Mouse (Mus musculus): ENCODE results near the gene Scfd1. TPM values are rescaled to one million over a fixed set of nuclear protein-coding genes. Genes with fewer than 3 reads are reported as not detected.

The Scfd1 gene
- 10 to 100 TPM; 37.9 to 43.9 (median 42.1) TPM for total RNA-seq (2022)

GRCm38 (mm10) chr12:51377003-51377887, at the start of gene Scfd1:
Scfd1 (plus strand) TSS chr12:51377510.
- DNase-seq (ENCODE audit: low spot score in 2 of 2): peak; percentile 87 to 92

DNA sequence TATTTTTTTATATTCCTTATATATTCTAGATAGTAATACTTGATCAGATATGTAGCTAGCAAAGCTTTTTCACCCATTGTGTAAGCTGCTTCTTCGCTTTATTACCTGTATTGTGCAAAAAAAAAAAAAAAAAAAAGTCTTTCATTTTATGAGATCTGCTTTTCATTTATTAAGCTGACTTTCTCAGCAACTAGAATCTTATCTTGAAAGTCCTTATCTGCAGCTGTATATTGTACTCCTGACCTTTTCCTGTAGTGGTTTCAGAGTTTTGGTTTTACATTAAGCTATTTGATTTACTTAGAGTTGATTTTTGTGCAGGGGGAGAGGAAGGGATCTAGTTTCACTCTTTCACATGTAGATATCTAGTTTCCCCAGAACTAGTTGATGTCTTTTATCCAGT, 40.3 kb upstream of the Scfd1 start:
- DNase-seq (ENCODE audit: low spot score in 2 of 2): no peak

DNA sequence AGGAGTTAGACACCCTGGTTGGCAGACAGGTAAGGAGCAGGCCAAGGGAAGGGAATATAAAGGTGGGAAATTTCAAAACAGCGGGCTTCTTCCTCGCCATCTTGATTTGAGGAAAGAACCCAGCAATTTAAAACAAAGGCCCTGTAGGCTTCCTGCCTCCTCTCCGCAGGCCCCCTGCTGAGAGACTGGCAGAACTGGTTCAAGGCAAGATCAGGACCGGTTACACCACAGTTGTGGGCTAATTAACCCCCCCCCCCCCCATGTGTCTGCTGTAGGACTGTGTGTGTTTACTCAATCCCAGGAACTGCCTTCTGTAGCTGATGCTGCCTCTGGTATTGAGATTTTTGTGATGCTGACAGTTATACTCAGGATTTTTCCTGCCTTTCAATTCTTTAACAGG, 31.2 kb upstream of the Scfd1 start:
- no peak for DNase-seq (ENCODE audit: low spot score in 2 of 2)

- DNase-seq (ENCODE audit: low spot score in 2 of 2): peak; percentile 66 to 77
Observed at GRCm38 (mm10) chr12:51347988-51348697, 29.2 kb upstream of the Scfd1 start, which contains the start of gene G2e3. G2e3 (plus strand) TSS chr12:51348061.

DNA sequence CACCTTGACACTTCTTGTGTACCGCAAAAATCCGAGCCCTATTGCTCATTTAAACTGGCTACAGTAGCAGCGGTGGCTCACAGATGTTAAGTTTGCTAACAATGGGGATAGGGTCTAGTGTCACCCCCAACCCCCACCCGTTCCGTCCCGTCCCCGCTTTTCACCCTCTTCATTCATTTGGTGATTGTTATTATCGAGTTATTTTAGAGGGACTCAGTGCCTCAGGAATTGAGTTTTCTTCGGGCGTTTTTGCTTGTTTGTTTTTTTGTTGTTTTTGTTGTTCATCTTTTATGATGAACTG, 28.7 kb upstream of the Scfd1 start:
- no peak for DNase-seq (ENCODE audit: low spot score in 2 of 2)

DNA sequence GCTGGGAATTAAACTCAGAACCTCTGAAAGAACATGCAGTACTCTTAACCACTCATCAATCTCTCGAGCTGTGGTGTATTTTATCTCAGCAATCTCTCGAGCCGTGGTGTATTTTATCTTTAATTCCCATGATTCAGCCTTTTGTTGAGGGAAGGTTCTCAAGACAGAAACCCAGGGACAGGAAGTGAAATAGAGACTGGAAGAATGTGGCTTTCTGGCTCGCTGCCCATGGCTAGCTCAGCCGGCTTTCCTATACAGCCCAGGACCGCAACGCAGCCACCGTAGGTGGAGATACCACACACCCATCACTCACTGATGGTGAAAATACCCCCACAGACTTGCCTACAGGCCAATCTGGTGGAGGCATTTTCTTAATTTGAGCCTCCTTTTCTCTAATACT, 22.0 kb upstream of the Scfd1 start:
- DNase-seq (ENCODE audit: low spot score in 2 of 2): no peak

GRCm38 (mm10) chr12:51361294-51361693, 16.0 kb upstream of the Scfd1 start:
- no peak for DNase-seq (ENCODE audit: low spot score in 2 of 2)

DNA sequence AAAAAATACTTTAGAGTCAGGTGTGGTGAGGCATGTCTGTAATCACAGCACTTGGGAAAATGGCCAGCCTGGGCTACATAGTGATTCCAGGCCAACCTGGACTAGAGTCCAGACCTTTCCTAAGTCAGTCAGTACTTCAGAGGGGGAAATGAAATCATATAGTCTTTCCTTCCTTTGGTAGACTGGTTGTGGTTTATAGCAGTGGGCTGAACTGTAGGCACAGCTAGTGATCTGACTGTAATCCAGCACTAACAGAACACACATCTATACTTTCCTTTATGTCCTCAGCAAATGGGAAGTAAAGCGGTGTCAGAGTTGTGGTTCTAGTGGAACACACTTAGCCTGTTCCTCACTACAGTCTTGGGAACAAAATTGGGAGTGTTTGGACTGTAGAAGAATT, 14.4 kb upstream of the Scfd1 start:
- no peak for DNase-seq (ENCODE audit: low spot score in 2 of 2)

DNA sequence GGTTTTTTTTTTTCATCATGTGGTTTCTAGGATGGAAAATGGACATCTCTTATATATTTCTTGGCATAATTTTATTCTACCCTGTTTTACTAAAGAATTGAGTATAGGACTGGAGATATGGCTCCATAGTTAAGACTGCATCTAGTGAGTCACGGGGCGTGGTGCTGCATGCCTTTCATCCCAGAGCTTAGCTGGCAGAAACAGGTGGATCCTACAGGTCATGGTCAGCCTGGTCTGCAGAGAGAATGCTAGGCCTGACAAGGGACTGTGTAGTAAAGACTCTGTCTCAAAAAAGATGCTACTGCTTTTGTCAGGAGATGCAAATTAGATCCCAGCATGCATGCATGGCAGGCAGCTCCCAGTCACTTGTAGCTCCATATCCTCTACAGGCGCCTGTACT, 8.8 kb upstream of the Scfd1 start:
- no peak for DNase-seq (ENCODE audit: low spot score in 2 of 2)

DNA sequence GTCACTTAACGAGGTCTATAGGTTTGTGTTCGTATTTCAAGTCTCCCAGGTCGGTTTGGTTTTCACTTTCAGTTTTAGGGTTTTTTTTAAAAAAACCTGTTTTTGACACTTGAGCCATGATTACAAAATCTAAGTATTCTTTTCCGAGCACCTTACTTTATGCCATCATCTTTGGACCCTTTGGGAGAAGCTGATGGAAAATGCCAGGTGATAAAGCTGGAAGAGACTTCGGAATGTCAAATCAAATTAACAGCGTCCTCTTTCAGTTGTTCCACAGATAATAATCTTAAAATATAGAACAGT, 529 bp downstream of the Scfd1 start:
- no peak for DNase-seq (ENCODE audit: low spot score in 2 of 2)

GRCm38 (mm10) chr12:51399871-51400270, 22.6 kb downstream of the Scfd1 start:
- DNase-seq (ENCODE audit: low spot score in 2 of 2): no peak

DNA sequence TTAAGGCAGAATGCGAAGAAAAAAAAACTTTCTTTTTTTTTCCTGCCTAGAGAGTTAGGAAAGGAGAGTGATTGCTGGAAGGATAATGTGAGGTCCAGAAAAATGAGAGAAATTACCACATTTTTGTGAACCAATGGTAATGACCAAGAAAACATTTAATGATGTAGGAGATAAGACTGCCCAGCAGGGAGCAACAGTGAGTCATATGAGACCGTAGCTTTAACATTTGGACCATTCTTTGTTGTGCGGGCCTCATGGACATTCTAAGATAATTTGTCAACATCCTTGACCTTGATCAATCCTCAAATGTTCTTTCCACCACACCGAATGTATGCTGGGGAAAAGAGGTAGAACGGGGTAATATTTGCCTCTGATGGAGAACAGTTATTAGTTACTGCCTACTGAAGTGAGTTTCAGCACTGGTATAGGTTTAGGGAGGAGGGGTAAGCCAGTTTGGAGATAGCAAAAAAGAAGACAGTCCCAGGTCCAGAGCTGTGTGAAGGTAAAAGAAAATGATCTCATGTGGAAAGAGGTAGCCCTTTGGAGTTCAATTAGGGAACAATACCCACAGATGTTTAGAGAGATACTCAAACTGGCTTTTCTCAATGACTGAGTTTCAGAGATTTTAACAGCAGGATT, 24.9 kb downstream of the Scfd1 start:
- DNase-seq (ENCODE audit: low spot score in 2 of 2): no peak

DNA sequence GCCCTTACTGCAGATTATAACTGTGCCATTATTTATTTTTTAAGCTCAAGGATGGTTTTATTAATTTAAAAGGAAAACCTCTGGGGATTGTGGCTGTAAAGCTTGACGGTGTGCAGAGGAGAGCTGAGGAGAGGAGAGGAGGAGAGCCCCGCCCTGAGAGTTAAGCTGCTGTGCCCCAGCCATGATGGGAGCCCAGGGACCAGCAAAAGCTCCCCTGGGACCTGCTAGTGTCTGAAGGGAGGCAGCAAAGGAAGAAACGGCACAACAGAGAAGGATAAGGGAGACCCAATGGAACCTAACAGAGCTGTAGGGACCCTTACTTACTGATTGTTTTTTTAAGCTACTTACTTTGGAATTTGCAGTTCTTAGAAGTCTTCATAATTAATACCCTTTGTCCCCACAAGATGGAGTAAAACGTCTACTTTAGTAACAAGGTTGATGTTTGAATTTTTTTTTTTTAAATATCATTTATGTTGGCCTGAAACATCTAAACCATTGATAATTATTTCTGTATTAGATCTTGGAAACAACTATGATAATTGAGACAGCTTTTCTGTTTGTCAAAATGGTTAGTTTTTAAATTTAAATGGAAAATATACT, 26.8 kb downstream of the Scfd1 start:
- DNase-seq (ENCODE audit: low spot score in 2 of 2): no peak

DNA sequence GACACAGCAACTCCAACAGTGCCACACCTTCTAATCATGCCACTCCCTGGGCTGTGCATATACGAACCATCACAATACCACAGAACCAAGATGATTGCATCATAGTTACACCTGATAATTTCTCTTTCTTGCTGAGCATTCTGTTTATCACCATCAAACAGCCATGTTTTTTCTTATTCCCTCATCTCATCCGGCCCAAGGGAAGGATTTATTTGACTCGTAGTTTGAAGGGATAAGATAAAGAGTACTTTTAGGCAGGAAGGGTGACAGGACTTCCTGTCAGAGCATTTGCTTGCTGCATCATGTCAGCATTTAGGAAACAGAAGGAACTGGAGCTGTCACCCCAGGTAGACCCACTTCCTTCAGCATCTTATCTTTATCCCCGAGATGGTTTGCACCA, 34.1 kb downstream of the Scfd1 start:
- DNase-seq (ENCODE audit: low spot score in 2 of 2): no peak

DNA sequence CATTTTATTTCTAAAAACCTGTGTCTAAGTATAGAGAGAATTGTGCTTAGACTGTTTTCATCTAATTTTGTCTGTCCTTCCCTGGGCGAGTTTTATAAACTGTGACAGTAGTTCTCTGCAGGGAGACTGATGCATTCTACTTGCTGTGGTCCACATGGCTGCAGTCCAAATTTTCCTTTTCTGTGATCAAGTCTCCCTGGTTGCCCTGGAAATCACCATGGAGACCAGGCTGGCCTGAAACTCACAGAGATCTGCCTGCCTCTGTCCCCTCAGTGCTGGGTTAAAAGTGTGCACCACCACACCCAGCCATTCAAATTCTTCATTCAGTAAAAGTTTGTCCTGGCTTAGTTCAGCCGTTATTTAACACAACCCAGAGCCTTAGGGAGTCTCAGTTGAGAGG, 60.2 kb downstream of the Scfd1 start:
- DNase-seq (ENCODE audit: low spot score in 2 of 2): no peak

DNA sequence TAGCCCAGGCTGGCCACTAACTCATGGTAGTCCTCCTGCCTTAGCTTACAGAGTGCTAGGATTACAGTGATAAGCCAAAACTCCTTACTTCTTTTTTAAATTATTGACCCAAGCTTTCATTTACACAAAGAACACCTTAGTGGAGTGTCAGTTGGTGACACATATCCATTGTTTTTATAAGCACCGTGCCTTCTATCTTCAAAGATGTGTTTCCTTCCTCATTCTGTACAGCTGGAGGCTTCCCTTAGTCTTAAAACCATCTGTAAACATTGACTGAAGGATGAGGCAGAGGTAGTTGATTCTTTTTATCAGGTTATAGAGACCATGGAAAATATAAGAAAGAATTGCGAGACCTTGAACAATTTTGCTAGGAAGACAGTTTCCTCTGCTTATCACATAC, 61.0 kb downstream of the Scfd1 start:
- no peak for DNase-seq (ENCODE audit: low spot score in 2 of 2)

DNA sequence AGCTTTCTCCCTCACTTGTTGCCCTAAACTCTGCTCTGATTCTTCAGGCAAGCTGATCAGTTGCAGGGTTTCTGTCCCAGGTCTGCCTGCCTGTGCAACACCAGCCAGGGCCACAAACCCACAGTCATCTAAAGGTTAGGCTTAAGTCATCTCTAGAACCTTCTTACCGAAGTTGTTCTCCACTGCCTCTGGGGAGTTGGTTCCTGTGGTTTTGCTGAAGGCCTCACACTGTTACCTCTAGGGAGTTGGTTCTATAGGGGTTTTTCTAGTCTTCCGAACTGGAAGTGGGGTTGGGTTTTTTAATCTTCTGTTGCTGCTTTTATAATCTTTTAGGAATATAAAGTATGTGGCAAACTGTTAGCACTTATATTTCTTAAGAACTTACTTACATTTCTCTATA, 72.0 kb downstream of the Scfd1 start:
- no peak for DNase-seq (ENCODE audit: low spot score in 2 of 2)

- no peak for DNase-seq (ENCODE audit: low spot score in 2 of 2)
Observed at GRCm38 (mm10) chr12:51470881-51471280, 93.6 kb downstream of the Scfd1 start.

GRCm38 (mm10) chr12:51481246-51481645, 103.9 kb downstream of the Scfd1 start:
- no peak for DNase-seq (ENCODE audit: low spot score in 2 of 2)

GRCm38 (mm10) chr12:51492040-51492439, 114.7 kb downstream of the Scfd1 start:
- DNase-seq (ENCODE audit: low spot score in 2 of 2): no peak

GRCm38 (mm10) chr12:51493476-51493875, 116.2 kb downstream of the Scfd1 start:
- DNase-seq (ENCODE audit: low spot score in 2 of 2): no peak

- DNase-seq (ENCODE audit: low spot score in 2 of 2): peak; percentile 17 to 18
Observed at GRCm38 (mm10) chr12:51494641-51495040, 117.3 kb downstream of the Scfd1 start.

All from left cerebral cortex, adult 8-10 months (tissue).